Mouse (Mus musculus): ENCODE results near the gene Mlh1.
A peak's percentile ranks its signal among the peaks of the same experiment; 100 is the strongest.

Gene Mlh1

DNA sequence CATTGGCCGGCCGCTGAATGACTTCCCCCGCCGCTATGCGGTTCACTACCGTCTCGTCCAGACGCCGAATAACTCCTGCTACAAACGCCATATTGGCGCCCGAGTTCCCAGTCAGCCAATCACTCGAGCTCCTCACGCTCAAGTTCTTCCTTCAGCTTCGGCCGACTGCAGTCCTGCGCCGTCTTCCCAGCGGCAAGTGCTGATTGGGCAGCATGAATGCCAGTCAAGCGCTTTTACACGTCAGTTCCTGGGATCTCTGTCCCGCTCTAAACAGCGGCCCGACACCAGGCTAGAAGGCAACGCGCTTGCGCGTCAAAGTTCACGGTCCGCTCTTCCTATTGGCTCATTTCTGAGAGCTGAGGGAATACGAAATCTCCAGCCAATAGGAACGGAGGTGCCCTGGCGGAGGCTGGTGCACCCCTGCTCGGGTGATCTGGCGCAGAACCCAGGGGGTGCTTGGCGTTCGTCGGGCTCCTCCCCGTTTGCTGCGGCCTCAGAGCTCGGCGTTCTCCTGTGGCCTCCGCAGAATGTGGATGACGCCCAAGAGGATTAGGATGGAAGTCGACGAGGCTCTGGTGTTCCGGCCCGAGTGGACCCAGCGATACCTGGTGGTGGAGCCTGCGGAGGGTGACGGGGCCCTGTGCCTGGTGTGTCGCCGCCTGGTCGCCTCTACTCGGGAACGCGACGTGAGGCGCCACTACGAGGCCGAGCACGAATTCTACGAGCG is at the start of gene Mlh1, which contains the start of gene Epm2aip1:
Gene Mlh1 (minus strand): TSS at position 358 of the 727 bp plus-strand sequence.
Gene Epm2aip1 (plus strand): TSS at position 496 of the 727 bp plus-strand sequence.
- peak; percentile 100 for DNase-seq (ENCODE audit: low spot score)

DNA sequence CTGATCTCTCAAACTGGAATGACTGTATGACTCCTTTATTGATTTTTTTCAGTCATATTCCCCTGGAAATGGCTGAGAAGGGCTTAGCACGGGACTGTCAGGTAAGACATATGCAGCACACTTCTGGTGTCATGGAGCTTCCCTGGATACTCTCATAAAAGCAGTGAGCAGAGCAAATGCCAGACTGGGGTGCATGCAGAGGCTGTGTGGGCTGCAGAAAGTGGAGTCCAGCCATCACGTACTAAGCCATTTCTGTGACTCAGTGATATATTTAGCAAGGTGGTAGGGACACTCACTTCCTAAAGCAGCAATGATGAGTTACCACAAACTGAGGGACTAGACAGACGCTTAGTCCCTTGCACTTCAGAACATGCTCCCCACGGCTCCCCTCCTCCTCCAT is 49.3 kb upstream of the Mlh1 start:
- DNase-seq (ENCODE audit: low spot score) = no peak

DNA sequence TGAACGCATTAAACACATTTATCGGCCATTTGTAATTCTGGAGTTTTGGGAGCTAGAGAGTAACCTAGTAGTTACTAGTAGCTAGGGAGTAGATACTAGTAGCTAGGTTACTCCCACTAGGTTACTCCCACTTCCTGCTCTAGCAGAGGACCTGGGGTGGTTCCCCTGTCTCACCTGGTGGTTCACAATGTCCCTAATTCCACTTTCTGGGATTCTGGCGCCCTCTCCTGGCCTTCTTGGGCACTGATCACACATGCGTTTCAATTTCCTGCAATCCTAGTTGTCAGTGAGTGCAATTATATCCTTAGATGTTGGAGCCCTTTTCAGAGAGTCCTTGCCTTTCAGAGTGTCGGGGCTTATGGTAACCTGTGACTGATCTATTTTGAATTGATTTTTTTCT is 42.6 kb upstream of the Mlh1 start:
- DNase-seq (ENCODE audit: low spot score) = peak; percentile 67

DNA sequence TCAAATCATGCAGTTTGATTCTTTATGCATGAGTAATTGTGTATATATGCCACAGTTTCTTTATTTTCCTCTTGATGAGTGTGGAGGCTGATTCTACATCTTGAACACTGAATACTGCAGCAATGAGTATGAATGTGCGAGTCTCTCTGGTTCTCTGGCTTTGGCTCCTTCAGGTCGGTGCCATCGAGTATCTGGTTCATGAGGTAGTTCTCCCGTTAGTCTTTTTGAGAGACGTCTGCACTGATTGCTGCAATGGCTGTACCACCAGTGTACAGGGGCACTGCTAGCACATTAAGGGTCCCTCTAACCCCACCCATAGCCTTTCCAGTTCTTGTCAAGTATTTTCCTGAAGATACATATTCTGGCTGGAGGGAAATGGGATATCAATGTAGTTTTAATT is 42.2 kb upstream of the Mlh1 start:
- no peak for DNase-seq (ENCODE audit: low spot score)

DNA sequence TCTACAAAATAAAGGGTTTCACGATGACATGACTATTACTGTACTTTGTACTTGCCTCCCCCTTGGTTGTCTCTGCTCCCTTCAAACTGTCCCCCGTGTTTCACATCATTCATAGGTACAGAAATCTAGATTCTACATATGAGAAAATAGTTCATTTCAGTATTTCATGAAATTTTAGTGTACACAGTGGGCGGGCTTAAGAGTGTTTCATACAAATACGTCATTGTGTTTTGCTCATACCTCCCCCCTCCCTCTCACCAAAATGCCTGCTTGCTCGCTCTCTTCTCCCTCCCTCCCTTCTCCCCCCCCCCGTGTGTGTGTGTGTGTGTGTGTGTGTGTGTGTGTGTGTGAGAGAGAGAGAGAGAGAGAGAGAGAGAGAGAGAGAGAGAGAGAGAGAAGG is 41.7 kb upstream of the Mlh1 start:
- DNase-seq (ENCODE audit: low spot score) = no peak

DNA sequence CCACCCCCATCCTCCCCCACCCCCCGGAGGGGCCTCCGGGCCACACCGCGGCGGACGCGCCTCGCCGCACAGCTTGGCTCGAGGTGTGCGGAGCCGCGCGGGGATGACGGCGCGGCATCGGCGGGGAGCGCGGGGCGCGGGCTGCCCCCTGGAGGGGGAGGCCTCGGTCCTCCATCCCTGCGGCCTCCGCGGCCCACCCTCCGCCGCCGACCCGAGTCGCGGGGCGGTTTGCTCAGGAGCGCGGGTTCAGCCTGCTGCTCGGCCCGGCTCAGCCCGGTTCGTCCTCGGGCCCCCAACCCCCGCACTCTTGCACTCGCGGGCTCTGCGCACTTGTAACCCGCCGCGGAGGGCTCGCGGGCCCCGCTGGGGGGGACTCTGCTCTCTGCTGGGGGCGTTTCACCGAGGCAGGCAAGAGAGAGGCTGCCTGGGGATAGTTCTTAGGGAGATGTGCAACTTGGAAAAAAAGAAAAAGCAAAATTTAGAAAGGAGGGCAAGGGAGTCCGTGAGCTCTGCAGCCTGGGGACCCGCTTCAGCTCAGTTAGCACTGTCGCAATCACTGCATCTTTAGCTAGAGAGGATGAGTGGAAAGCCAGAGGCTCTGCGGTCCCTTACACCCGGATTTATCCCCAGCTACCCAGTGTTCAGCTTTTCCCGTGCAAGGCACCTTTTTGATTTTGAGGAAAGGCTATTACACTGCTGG is 41.0 kb upstream of the Mlh1 start:
- DNase-seq (ENCODE audit: low spot score) = peak; percentile 44

DNA sequence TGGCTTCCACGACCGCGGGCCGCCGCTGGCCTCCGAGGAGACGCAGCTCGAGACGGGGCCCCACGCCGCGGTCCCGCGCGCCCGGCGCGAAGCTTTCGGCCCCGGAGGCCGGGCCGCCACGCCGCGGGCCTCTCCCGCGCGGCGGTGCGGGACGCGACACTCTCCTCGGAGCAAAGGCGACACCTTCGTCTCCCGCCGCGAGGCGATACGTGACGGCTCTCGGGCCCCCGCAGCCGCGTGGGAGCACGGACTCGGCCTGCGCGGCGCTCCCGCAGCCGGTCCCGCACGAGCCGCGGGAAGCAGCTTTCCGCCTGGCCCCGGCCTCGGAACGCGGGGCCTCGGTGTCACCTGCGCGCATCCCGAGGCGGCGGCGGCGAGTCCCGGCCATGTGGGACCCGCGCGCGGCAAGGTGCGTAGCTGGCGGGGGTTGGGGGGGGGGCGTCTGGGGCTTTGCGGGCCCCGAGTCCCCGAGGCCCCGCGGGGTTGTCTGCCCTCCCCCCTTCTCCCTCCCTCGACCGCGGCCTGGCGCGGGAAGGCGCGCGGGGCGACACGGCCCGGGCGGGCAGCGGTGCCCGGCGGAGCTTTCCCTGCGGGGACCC is 40.4 kb upstream of the Mlh1 start:
- no peak for DNase-seq (ENCODE audit: low spot score)

DNA sequence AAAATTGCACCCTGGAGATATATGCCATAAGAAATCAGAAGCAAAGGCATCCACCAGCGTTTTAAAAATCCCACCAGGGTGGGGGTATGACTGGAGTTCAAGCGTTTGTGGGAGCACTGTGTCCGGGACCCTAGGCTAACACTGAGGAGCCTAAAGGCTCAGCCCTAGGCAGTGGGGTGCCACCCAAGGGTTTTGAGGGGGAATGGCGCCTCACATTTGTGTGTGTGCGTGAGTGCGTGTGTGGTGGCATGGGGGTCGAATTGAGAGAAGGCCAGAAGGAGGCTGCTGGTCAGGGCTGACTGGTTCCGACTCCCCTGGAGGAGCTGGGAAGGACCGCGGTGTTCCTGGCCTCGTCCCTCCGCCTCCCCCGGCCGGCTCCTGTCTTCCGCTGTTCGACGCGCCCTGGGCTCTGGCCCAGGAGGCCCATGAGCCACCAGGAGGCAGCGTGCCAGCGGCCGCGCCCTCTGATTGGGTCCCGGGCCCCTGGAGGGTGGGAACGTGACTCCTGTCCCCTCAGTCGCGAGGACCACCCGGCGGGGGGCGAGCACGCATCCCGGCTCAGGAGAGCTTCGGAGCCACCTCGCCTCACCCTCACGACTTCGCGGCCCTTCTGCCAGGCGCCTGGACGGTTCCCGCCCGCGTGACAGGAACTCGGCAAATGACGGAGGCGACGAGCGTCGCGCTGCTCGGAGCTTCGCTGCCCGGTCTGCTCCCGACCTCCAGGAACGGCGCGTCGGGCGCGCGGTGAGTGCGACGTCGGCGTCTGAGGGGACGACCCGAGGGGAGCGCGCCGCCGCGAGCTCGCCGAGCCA is 39.6 kb upstream of the Mlh1 start, which contains the start of gene Trank1:
Gene Trank1 (plus strand): TSS at position 709 of the 812 bp plus-strand sequence.
- peak; percentile 18 for DNase-seq (ENCODE audit: low spot score)

DNA sequence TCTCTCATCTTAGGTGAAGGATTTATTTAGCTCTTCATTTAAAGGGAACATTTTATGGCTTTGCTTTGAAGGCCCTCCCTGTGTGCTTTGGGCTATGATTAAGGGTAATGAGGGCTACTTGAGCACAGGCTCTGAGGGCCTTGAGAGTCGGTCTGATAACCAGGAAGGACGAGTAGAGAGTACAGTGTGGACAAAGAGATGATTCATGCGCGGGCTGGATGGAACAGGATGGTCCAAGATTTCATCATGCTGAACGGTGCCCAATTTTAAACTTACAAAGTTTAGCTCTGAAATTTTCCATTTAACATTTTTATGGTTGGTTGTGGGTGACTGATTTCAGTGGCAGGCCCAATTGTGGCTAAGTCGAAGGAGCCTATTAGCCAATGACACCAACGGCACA is 34.6 kb upstream of the Mlh1 start:
- DNase-seq (ENCODE audit: low spot score) = no peak

DNA sequence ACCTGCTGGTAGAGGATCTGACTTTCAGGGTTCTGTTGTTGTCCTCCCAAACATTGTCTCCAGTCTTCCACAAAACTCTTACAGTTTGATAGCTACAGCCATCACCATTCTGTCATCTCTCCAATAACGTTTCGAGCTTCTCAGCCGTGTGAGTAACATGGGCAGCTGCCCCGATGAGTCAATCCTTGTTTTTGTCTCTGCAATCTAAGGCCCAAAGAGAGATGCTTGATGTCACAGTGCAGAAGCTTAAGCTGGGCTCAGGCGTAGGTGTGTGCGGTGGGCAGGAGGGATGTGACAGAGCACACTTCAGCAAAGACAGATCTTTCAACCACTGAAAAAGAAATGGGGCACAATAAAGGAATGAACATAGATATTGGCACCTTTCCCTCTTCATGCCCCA is 32.4 kb upstream of the Mlh1 start:
- no peak for DNase-seq (ENCODE audit: low spot score)

DNA sequence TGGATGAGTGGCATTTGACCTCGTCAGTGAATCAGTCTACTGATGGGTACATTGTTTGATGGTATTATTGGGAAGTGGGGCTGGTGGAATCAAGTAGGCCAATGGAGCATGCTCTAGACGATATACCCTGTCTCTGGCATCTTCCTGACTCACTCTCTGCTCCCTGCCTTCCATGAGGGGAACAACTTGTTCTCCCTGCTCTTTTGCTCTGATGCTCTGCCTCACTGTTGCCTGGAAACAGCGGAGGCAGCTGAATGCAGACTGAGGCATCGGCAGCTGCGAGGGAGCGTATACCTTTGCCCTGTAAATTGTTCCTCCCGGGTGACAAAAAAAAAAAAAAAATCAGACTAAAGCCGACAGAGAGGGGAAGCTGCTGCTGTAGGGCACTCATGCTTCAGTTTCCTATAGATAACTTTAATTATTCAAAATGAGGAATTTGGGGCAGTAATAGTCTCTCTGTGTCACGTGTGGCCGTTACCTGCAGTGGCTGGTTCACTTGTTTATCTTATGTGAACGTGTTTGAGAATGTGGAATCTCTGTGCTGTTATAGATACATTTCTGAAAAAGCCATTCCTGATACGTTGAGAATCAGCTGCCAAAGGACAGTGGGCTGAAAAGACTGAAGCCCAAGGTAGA is 30.7 kb upstream of the Mlh1 start:
- no peak for DNase-seq (ENCODE audit: low spot score)

DNA sequence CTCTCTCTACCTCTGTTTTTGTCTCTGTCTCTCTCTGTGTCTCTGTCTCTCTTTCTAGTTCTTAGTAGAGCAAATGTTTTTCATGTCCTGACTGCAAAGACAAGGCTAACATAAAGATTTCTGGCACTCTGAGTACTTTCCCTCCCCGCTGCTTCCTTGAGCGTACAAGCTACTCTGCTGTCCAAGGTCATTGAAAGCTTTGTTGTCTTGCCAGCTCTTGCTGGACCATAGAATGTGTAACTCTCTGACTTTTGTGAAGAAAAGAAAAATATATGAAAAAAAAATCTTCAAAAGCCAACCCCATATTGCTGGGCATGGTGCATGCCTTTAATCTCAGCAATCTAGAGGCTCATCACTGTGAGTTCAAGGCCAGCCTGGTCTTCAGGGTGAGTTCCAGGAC is 27.0 kb upstream of the Mlh1 start:
- no peak for DNase-seq (ENCODE audit: low spot score)

DNA sequence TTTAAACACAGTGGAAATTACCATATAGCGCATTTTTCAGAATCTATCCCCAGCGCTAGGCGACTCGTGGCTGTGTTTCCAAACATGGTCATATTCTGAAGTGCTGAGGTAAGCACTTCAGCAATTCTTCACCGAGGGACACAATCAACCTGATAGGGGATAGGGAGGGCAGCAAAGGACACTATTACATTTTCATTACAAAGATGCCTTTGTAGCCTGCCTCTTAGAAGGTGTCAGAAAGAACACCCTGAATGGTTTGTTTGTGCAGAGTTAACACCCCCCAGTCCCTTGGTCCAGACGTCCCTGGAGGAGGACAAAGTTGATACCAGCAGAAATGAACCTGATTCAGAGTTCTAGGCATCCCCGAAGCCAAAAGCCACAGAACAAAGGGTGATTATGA is 24.8 kb upstream of the Mlh1 start:
- no peak for DNase-seq (ENCODE audit: low spot score)

DNA sequence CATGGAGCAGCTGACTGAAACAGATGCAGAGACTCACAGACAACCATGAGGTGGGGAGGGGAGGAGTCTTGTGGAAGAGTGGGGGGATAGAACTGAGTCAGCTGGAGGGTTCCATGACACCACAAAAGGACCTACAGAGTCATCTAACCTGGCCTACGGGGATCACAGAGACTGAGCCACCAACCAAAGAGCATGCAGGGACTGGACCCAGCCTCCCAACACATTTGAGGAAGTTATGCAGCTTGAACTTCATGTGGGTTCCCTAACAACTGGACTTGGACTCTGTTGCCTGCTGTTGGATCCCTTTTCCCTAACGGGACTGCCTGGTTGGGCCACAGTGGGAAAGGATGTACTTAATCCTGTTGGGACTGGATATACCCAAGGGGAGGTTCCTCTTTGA is 23.7 kb upstream of the Mlh1 start:
- no peak for DNase-seq (ENCODE audit: low spot score)

DNA sequence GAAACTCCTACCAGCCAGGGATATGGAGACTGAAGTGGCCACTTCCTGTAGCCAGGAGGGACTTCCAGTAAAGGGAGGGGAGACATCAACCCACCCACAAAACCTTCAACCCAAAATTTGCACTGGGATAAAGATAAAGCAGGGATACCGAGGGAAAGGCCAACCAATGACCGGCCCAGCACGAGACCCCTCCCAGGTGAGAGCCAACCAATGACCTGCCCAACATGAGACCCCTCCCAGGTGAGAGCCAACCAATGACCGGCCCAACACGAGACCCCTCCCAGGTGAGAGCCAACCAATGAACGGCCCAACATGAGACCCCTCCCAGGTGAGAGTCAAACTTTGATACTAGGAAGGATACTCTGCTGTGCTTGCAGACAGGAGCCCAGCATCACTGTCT is 23.3 kb upstream of the Mlh1 start:
- DNase-seq (ENCODE audit: low spot score) = no peak

DNA sequence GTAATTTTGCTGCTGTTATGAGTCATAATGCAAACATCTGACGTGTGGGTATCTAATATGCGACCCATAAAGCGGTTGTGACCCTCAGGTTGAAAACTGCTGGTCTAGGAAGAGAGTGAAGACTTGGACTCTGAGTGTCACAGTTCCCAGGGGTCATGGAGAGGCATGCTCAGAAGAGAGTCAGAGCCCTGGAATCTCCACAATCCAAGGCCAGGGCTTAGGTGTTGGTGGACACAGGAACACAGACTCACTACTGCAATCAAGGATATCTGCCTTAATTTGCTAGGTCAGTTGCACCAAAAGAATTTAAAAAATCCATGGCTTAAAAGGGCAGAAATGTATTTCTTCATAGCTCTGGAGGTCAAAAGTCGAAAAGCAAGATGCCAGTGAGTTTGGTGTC is 21.6 kb upstream of the Mlh1 start:
- DNase-seq (ENCODE audit: low spot score) = no peak

DNA sequence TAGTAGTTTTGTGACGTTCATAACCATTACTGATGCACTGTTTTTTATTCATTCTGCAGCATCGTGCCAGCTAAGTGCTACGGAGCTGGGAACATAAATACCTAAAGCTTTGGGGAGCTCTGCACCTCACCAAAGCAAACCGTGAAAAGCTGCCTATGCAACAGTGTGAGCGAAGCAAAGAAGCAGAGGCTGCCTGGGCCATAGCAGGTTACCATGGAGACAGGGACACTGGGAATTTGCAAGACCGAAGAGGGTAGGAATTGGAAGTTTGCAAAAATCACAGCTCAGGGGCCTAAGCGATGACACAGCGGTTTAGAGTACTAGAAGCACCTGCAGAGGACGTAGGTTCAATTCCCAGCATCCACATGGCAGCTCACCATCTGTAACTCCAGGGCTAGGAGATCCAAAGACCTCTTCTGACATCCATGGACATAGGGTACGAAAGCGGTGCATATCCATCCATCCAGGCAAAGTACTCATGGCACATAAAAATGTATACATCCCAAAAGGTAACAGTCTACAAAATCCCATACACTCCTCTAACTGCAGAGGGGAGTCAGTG is 19.0 kb upstream of the Mlh1 start:
- DNase-seq (ENCODE audit: low spot score) = no peak

DNA sequence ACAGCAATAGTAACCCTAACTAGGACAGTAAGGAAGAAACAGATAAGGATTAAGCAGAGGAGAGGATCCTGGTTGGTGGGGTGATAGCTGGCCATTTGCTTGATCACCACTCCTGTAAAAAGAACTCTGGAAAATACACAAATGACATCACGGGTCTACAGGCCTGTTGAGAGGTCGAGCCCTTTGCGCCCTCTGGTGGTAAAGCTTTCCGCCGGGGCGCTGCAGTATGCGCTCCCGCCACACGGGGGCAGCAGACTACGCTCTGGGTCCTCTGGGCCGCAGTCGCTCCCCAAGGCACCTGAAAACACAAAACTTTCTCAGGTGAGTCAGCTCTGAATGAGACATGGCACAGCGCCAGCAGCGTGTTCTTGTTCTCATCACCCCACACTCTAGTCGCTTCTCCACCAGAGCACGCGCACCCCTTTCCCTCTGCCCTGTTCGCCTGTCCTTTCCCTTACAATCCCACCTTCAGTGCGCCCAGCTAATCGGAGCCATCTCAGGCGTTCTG is 18.3 kb upstream of the Mlh1 start:
- peak; percentile 86 for DNase-seq (ENCODE audit: low spot score)

DNA sequence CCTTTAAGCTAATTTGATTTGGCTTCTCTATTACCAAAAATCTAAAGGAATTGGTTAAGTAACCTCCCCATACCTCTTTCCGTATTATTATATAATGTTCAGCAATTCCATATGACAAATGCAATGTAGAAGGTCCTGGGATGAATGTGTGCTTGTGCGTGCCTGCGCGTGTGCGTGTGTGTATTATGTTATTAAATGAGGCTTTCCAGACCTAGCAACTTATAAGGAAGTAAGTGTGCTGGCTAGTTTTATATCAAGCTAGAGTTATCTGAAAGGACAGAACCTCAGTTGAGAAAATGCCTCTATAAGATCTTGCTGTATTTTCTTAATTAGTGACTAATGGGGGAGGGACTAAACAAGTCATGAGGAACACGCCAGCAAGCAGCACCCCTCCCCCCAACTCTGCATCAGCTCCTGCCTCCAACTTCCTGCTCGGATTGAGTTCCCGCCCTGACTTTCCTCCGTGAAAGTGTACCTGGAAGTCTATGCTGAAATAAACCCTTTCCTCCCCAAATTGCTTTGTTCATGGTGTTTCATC is 17.8 kb upstream of the Mlh1 start:
- DNase-seq (ENCODE audit: low spot score) = no peak

DNA sequence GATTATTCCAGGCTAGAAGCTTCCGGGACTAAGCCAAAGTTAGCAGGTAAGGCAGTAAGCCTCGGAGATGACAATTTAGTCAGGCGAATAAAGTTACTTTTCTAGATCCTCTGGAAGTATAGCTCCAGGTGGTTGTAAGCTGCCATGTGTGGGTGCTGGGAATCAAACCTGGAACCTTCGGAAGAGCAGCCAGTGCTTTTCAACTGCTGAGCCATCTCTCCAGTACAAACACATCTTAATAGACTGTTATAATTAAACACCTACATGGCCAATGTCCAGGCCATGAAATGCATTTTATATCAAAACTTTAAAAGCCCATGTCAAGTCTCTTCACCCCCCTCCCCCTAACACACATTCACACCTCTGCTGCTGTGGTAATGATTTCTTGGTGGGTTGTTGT is 16.4 kb upstream of the Mlh1 start:
- DNase-seq (ENCODE audit: low spot score) = no peak

DNA sequence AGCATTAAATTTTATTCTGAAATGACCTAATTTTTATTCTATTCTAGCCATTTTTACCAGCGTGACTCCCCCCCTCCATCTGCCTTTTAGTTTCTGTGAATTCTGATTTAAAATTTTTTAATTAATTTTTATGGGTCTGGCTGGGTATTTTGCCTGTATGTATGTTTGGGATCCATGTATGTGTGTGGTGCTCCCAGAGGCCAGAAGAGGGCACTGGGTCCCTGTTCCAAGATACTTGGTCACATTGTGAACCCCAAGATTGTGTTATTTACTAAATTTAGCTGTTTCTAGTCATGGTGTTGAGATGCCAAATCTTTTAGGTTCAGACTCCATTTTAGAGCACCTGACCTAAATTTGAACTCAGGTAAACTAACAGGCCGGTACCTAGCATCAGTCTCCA is 14.9 kb upstream of the Mlh1 start:
- DNase-seq (ENCODE audit: low spot score) = no peak

Data from embryo, embryonic 10 days (tissue).